Mouse (Mus musculus) intestine, embryonic 14.5 days (tissue): ENCODE results near the gene D17H6S53E. TPM values are rescaled to one million over a fixed set of nuclear protein-coding genes. Genes with fewer than 3 reads are reported as not detected.
"Not testable (repeated sequence)": the region's sequence is repeated elsewhere in the genome, so short reads cannot be mapped to it uniquely, and the experiment has no call there.

ENCODE experiments used
- ATAC-seq: fragments of 200-750 bp; cut with Nextera tagmentation; replicated peaks from 2 replicates; pipeline ENCODE4 v1.8.0; 2017; ENCODE audit warnings: low read depth, moderate number of reproducible peaks, moderate TSS enrichment, moderate library complexity; ENCODE audit not compliant: low FRiP score, low TSS enrichment
- DNase-seq: peaks from one replicate; pipeline ENCODE4 v3.0.0-alpha.2; 2018; ENCODE audit warnings: low spot score
- H3K27ac ChIP-seq: fragments of 300-500 bp; sonication (generic); 2 replicates; pipeline ENCODE4 v1.5.1; 2014; ENCODE audit warnings: low read depth, mild to moderate bottlenecking, control low read depth
- H3K27me3 ChIP-seq: fragments of 300-500 bp; sonication (generic); replicated peaks from 2 replicates; pipeline ENCODE4 v1.6.1; 2014; ENCODE audit warnings: low read length, control low read depth; ENCODE audit not compliant: control insufficient read depth, insufficient read depth
- H3K36me3 ChIP-seq: fragments of 300-500 bp; sonication (generic); 2 replicates; pipeline ENCODE4 v1.6.1; 2014; ENCODE audit warnings: low read length, control low read depth; ENCODE audit not compliant: control insufficient read depth, insufficient read depth
- H3K4me1 ChIP-seq: fragments of 300-500 bp; sonication (generic); replicated peaks from 2 replicates; pipeline ENCODE4 v1.6.1; 2014; ENCODE audit warnings: low read length, control low read depth, mixed read lengths; ENCODE audit not compliant: control insufficient read depth, insufficient read depth
- H3K4me2 ChIP-seq: fragments of 300-500 bp; sonication (generic); 2 replicates; pipeline ENCODE4 v1.6.1; 2014; ENCODE audit warnings: low read length
- H3K4me3 ChIP-seq: fragments of 300-500 bp; sonication (generic); 2 replicates; pipeline ENCODE4 v1.5.1; 2014; ENCODE audit warnings: low read depth, low read length, control low read depth, mixed read lengths
- H3K9ac ChIP-seq: fragments of 300-500 bp; sonication (generic); 2 replicates; pipeline ENCODE4 v1.6.1; 2014; ENCODE audit warnings: mild to moderate bottlenecking, low read length
- H3K9me3 ChIP-seq: fragments of 300-500 bp; sonication (generic); 2 replicates; pipeline ENCODE4 v1.6.1; 2016; ENCODE audit warnings: low read length, control low read depth; ENCODE audit not compliant: control insufficient read depth
- WGBS: fragments of 180-500 bp; shearing (Covaris S2); extraction: QIAGEN DNeasy Blood & Tissue Kit; methylation state at CpG from one replicate; pipeline ENCODE4 v1.1.7; 2014; 5-methylcytosine and 5-hydroxymethylcytosine counted together
- polyA plus RNA-seq: library from polyadenylated mRNA; unstranded; fragments of >200 nt; fragmentation: Nextera tagmentation; extraction: Ambion mirVana; gene quantifications from 2 replicates; pipeline ENCODE4 v1.2.1, GENCODE M21; 2014

The D17H6S53E gene
- polyA plus RNA-seq, 1 experiment from 2014 or later = 8.4 TPM

GRCm38 (mm10) chr17:35106522-35106921, 19.7 kb upstream of the D17H6S53E start:
- Histone ChIP-seq H3K36me3 (peaks cover 20% of the 10 kb centered on the region), H3K4me2 (no peak overlapping the region), H3K4me1 (peaks cover 5% of the 10 kb centered on the region), H3K9ac (no peak overlapping the region), H3K27me3 (no peaks in the 10 kb centered on the region), H3K27ac (no peak overlapping the region), H3K4me3 (no peak overlapping the region), H3K9me3 (no peaks in the 10 kb centered on the region)
- no peak for ATAC-seq
- DNase-seq = no peak
- WGBS = 63% methylated on average over 3 of the region's 3 CpGs

- no peak within 1 kb of the TSS for H3K4me2 ChIP-seq
- 79% methylated on average over 6 of the region's 6 CpGs for WGBS
These were observed 18.1 kb upstream of the D17H6S53E start, which contains the start of gene Ly6g5c for GRCm38 (mm10) chr17:35108097-35108496. Gene Ly6g5c, plus strand, starts transcription at chr17:35108279.

GRCm38 (mm10) chr17:35111774-35112173, 14.4 kb upstream of the D17H6S53E start:
- H3K27me3 ChIP-seq = no peaks in the 10 kb centered on the region
- no peak for ATAC-seq
- no peaks in the 10 kb centered on the region for H3K4me1 ChIP-seq
- 76% methylated on average over 9 of the region's 9 CpGs for WGBS
- no peak overlapping the region for H3K9ac ChIP-seq
- H3K4me3 ChIP-seq = no peak overlapping the region
- H3K36me3 ChIP-seq = peaks cover 25% of the 10 kb centered on the region
- no peak overlapping the region for H3K4me2 ChIP-seq
- H3K9me3 ChIP-seq = no peaks in the 10 kb centered on the region
- no peak overlapping the region for H3K27ac ChIP-seq
- DNase-seq = no peak

More at GRCm38 (mm10) chr17:35108097-35108496, 18.1 kb upstream of the D17H6S53E start, which contains the start of gene Ly6g5c:
- Histone ChIP-seq H3K4me3 (no peak within 1 kb of the TSS), H3K27ac (no peak within 1 kb of the TSS), H3K9me3 (no peaks in the 10 kb centered on the region), H3K9ac (no peak within 1 kb of the TSS), H3K27me3 (no peaks in the 10 kb centered on the region), H3K36me3 (peaks cover 4% of the 10 kb centered on the region), H3K4me1 (peaks cover 1% of the 10 kb centered on the region; the same call in 1 of the 2 replicates)
- DNase-seq (no peak), ATAC-seq (no peak)

- Histone ChIP-seq H3K4me1 (peaks cover 5% of the 10 kb centered on the region), H3K36me3 (peaks cover 54% of the 10 kb centered on the region), H3K9me3 (no peaks in the 10 kb centered on the region), H3K27ac (no peak within 1 kb of the TSS), H3K27me3 (no peaks in the 10 kb centered on the region), H3K4me2 (no peak within 1 kb of the TSS), H3K4me3 (no peak within 1 kb of the TSS), H3K9ac (no peak within 1 kb of the TSS)
- ATAC-seq (no peak), DNase-seq (no peak)
- WGBS = 85% methylated on average over 8 of the region's 8 CpGs
These were observed 10.8 kb upstream of the D17H6S53E start, which contains the start of gene Ly6g5b for GRCm38 (mm10) chr17:35115046-35116019. Gene Ly6g5b, minus strand, starts transcription at chr17:35115428.

- H3K36me3 ChIP-seq = peaks cover 53% of the 10 kb centered on the region
- DNase-seq (peak; percentile 64), ATAC-seq (no peak; the same call in 1 of the 2 replicates)
- H3K27me3 ChIP-seq = no peaks in the 10 kb centered on the region
- no peaks in the 10 kb centered on the region for H3K9me3 ChIP-seq
- H3K4me2 ChIP-seq = peak overlapping the region; percentile 93
- H3K9ac ChIP-seq = peak overlapping the region; percentile 85
- peak overlapping the region; percentile 88; the same call in 1 of the 2 replicates for H3K27ac ChIP-seq
- WGBS = 0% methylated on average over 33 of the region's 33 CpGs
- peak overlapping the region; percentile 99 for H3K4me3 ChIP-seq
- peaks cover 27% of the 10 kb centered on the region for H3K4me1 ChIP-seq
These were observed 5.4 kb upstream of the D17H6S53E start for GRCm38 (mm10) chr17:35120745-35121142.

- Histone ChIP-seq H3K9me3 (no peaks in the 10 kb centered on the region), H3K36me3 (peaks cover 48% of the 10 kb centered on the region), H3K4me2 (peak within 1 kb of the TSS; percentile 93), H3K4me1 (peaks cover 27% of the 10 kb centered on the region), H3K9ac (peak within 1 kb of the TSS; percentile 85), H3K27me3 (no peaks in the 10 kb centered on the region), H3K27ac (peak within 1 kb of the TSS; percentile 88), H3K4me3 (peak within 1 kb of the TSS; percentile 99)
- DNase-seq = peak; percentile 94
- under 1% methylated on average over 50 of the region's 50 CpGs for WGBS
- peak; percentile 92 for ATAC-seq
These were observed 4.9 kb upstream of the D17H6S53E start, which contains the start of gene Gpank1 for GRCm38 (mm10) chr17:35121143-35121799. Gene Gpank1, plus strand, starts transcription at chr17:35121455.

GRCm38 (mm10) chr17:35121871-35122303, 4.3 kb upstream of the D17H6S53E start, which contains the start of gene Csnk2b:
Gene Csnk2b, minus strand, starts transcription at chr17:35122053.
- under 1% methylated on average over 19 of the region's 19 CpGs for WGBS
- Histone ChIP-seq H3K36me3 (peaks cover 44% of the 10 kb centered on the region), H3K27ac (peak within 1 kb of the TSS; percentile 88), H3K9ac (peak within 1 kb of the TSS; percentile 85), H3K4me2 (peak within 1 kb of the TSS; percentile 93), H3K4me3 (peak within 1 kb of the TSS; percentile 99), H3K27me3 (no peaks in the 10 kb centered on the region), H3K9me3 (no peaks in the 10 kb centered on the region), H3K4me1 (peaks cover 30% of the 10 kb centered on the region)
- DNase-seq = no peak
- peak; percentile 15 for ATAC-seq

GRCm38 (mm10) chr17:35123287-35123686, 2.9 kb upstream of the D17H6S53E start:
- H3K4me3 ChIP-seq, H3K27ac ChIP-seq, H3K4me2 ChIP-seq, ATAC-seq, H3K9me3 ChIP-seq, H3K9ac ChIP-seq, H3K27me3 ChIP-seq, DNase-seq: not testable (repeated sequence)
- 90% methylated on average over 9 of the region's 9 CpGs for WGBS
- H3K36me3 ChIP-seq = peaks cover 39% of the 10 kb centered on the region
- H3K4me1 ChIP-seq = peaks cover 33% of the 10 kb centered on the region
